Mouse (Mus musculus): ENCODE results near the gene Tnrc6c. TPM values are rescaled to one million over a fixed set of nuclear protein-coding genes. Genes with fewer than 3 reads are reported as not detected.

The Tnrc6c gene
- polyA plus RNA-seq, 1 experiment, result 16.9 TPM

GRCm38 (mm10) chr11:117778851-117779433 is 124.9 kb downstream of the Tnrc6c start:
- Histone ChIP-seq H3K27ac (ENCODE audit: insufficient read depth, low read depth, low read length) (peak overlapping the region; percentile 92), H3K4me1 (ENCODE audit: control insufficient read depth, insufficient read depth, low read length) (peaks cover 30% of the 10 kb centered on the region), H3K4me3 (ENCODE audit: insufficient read depth, low read length) (peak overlapping the region; percentile 75)
- TF ChIP-seq CTCF (IDR thresholded peaks at IDR 0.05; ENCODE audit: low read depth, low read length) (no peak), POLR2A (IDR thresholded peaks at IDR 0.05; ENCODE audit: borderline replicate concordance, low read depth, low read length) (no peak; the same call in 1 of the 2 replicates)

- TF ChIP-seq POLR2A (IDR thresholded peaks at IDR 0.05; ENCODE audit: borderline replicate concordance, low read depth, low read length) (no peak), CTCF (IDR thresholded peaks at IDR 0.05; ENCODE audit: low read depth, low read length) (no peak)
- H3K4me3 ChIP-seq (ENCODE audit: insufficient read depth, low read length), result peak overlapping the region; percentile 75
- peaks cover 30% of the 10 kb centered on the region for H3K4me1 ChIP-seq (ENCODE audit: control insufficient read depth, insufficient read depth, low read length)
- H3K27ac ChIP-seq (ENCODE audit: insufficient read depth, low read depth, low read length), result peak overlapping the region; percentile 92
These were observed 125.5 kb downstream of the Tnrc6c start for GRCm38 (mm10) chr11:117779434-117780198.

- peak overlapping the region; percentile 75 for H3K4me3 ChIP-seq (ENCODE audit: insufficient read depth, low read length)
- peak overlapping the region; percentile 92 for H3K27ac ChIP-seq (ENCODE audit: insufficient read depth, low read depth, low read length)
- peaks cover 30% of the 10 kb centered on the region for H3K4me1 ChIP-seq (ENCODE audit: control insufficient read depth, insufficient read depth, low read length)
- TF ChIP-seq POLR2A (IDR thresholded peaks at IDR 0.05; ENCODE audit: borderline replicate concordance, low read depth, low read length) (no peak), CTCF (IDR thresholded peaks at IDR 0.05; ENCODE audit: low read depth, low read length) (no peak)
These were observed 126.1 kb downstream of the Tnrc6c start for GRCm38 (mm10) chr11:117780199-117780515.

DNA sequence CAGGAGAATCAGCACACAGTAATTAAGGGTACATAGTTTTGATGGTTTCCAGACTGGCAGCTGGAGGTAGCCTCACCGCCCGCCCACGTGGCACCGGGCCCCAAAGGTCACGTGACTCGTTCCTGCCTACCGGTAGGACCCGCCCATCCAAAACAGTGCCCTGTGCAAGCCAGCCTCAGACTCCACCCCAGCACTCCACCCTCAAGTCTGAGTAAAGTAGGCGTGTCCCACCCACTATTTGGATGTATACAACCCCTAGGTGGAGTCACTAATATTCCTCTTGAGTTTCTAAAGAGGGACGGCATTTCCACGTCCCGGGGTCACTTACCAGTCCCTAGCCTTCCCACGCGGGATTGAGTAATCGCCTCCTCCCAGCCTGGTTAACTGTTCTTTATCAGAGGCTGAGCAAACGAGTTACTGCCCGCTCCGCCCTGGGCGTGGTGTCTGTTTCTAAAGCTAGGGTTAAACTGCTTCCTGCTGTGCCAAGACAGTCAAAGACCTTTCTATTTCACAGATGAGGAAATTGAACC is 126.6 kb downstream of the Tnrc6c start:
- peak overlapping the region; percentile 75 for H3K4me3 ChIP-seq (ENCODE audit: insufficient read depth, low read length)
- H3K27ac ChIP-seq (ENCODE audit: insufficient read depth, low read depth, low read length), result peak overlapping the region; percentile 92
- H3K4me1 ChIP-seq (ENCODE audit: control insufficient read depth, insufficient read depth, low read length), result peaks cover 25% of the 10 kb centered on the region
- no peak for TF ChIP-seq POLR2A (IDR thresholded peaks at IDR 0.05; ENCODE audit: borderline replicate concordance, low read depth, low read length)
- no peak for TF ChIP-seq CTCF (IDR thresholded peaks at IDR 0.05; ENCODE audit: low read depth, low read length)

DNA sequence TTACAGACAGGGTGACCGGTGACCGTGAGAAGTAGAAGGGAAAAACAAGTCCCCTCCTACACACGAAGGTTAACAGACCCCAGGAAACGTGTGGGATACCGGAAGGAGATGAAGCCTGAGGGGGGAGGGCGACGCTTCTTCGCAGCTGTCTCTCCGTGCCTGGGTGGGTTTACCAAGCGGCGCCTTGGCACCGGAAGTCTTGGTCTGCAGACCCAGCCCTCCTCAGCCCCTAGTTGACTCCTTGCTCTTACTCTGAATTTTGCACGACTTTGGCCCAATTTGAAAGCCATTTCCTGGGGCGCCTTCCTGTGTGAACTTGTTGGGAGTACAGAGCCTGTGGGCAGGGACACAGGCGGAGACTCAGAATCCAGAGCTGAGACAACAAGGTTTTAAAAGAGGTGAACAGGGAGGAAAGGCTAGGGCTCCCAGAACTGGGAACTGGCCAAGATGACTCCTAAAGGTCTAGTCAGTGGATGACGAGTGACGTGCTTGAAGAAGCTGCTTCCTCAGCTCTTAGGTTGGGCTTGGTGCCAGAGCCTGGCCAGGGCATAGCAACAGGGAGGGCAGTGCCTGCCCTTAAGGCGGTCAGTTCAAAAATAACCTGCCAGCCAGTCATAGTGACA is 127.2 kb downstream of the Tnrc6c start:
- TF ChIP-seq POLR2A (IDR thresholded peaks at IDR 0.05; ENCODE audit: borderline replicate concordance, low read depth, low read length) (no peak), CTCF (IDR thresholded peaks at IDR 0.05; ENCODE audit: low read depth, low read length) (no peak)

DNA sequence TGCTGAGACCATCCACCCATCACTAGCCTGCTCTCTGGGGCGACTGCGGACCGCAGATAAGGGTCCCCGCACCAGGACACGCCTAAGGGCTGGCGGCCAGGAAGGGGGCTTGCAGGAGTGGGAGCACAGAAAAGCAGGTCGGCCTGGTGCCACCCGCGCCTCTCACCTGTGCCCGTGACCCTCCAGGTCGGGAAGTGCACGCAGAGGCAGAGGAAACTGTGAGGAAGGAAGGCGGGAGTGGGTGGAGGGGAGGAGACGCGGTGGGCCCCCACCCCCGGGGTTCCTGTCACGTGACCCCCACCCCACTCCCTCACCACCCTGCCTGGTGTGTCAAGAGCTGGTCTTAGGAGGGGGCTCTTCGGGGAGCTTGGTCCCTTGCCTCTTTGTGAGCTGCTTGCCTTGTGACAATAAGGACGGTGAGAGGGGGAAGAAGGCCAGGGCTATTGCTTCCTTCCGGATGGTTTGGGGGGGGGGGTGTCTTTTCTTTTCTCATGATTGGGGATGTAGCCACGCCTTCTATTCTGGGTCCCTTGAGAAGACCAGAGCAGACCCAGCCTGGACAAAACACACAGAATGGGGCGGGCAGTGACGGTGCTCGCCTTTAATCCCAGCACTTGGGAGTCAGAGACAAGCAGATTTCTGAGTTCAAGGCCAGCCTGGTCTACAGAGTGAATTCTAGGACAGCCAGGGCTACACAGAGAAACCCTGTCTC is 128.1 kb downstream of the Tnrc6c start, which contains the start of the genes Tmc8 and Tmc6:
Tmc8 (plus strand) TSS at position 84 of the 712 bp plus-strand sequence.
Tmc6 (minus strand) TSS at position 206 of the 712 bp plus-strand sequence.
- Histone ChIP-seq H3K27ac (ENCODE audit: insufficient read depth, low read depth, low read length) (peak within 1 kb of the TSS; percentile 89), H3K4me3 (ENCODE audit: insufficient read depth, low read length) (peak within 1 kb of the TSS; percentile 75), H3K4me1 (ENCODE audit: control insufficient read depth, insufficient read depth, low read length) (peaks cover 22% of the 10 kb centered on the region)
- no peak for TF ChIP-seq POLR2A (IDR thresholded peaks at IDR 0.05; ENCODE audit: borderline replicate concordance, low read depth, low read length)
- no peak for TF ChIP-seq CTCF (IDR thresholded peaks at IDR 0.05; ENCODE audit: low read depth, low read length)

More for the DNA sequence above, 127.2 kb downstream of the Tnrc6c start:
- Histone ChIP-seq H3K4me3 (ENCODE audit: insufficient read depth, low read length) (peak overlapping the region; percentile 75), H3K4me1 (ENCODE audit: control insufficient read depth, insufficient read depth, low read length) (peaks cover 24% of the 10 kb centered on the region), H3K27ac (ENCODE audit: insufficient read depth, low read depth, low read length) (peak overlapping the region; percentile 89)

GRCm38 (mm10) chr11:117782705-117783034 is 128.6 kb downstream of the Tnrc6c start:
- no peak overlapping the region for H3K27ac ChIP-seq (ENCODE audit: insufficient read depth, low read depth, low read length)
- H3K4me1 ChIP-seq (ENCODE audit: control insufficient read depth, insufficient read depth, low read length), result peaks cover 20% of the 10 kb centered on the region
- TF ChIP-seq CTCF (IDR thresholded peaks at IDR 0.05; ENCODE audit: low read depth, low read length) (no peak), POLR2A (IDR thresholded peaks at IDR 0.05; ENCODE audit: borderline replicate concordance, low read depth, low read length) (no peak)
- no peak overlapping the region for H3K4me3 ChIP-seq (ENCODE audit: insufficient read depth, low read length)

DNA sequence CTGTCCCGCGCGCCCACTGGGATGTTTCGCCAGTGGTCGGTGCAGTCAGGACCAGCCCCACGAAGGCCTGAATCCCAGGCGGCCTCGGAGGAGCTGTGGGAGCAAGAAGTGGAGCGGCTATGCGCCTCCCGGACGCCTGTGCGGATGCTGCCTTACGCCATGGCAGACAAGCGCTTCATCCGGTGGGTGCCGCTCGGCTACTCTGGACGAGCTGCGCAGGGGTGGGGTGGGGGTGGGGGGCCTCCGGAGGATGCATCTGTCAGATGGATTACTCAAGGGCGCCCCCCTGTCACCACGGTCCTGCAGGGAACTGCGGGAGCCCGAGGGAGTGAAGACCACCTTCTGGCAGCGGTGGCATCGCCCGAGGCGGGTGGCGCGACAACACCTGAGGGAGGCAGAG is 129.0 kb downstream of the Tnrc6c start:
- no peak overlapping the region for H3K4me3 ChIP-seq (ENCODE audit: insufficient read depth, low read length)
- H3K4me1 ChIP-seq (ENCODE audit: control insufficient read depth, insufficient read depth, low read length), result peaks cover 19% of the 10 kb centered on the region
- H3K27ac ChIP-seq (ENCODE audit: insufficient read depth, low read depth, low read length), result no peak overlapping the region
- TF ChIP-seq POLR2A (IDR thresholded peaks at IDR 0.05; ENCODE audit: borderline replicate concordance, low read depth, low read length) (no peak), CTCF (IDR thresholded peaks at IDR 0.05; ENCODE audit: low read depth, low read length) (no peak)

GRCm38 (mm10) chr11:117783683-117784309 is 129.7 kb downstream of the Tnrc6c start:
- H3K27ac ChIP-seq (ENCODE audit: insufficient read depth, low read depth, low read length), result no peak overlapping the region
- H3K4me3 ChIP-seq (ENCODE audit: insufficient read depth, low read length), result no peak overlapping the region
- peaks cover 12% of the 10 kb centered on the region for H3K4me1 ChIP-seq (ENCODE audit: control insufficient read depth, insufficient read depth, low read length)
- TF ChIP-seq POLR2A (IDR thresholded peaks at IDR 0.05; ENCODE audit: borderline replicate concordance, low read depth, low read length), result no peak
- TF ChIP-seq CTCF (IDR thresholded peaks at IDR 0.05; ENCODE audit: low read depth, low read length), result no peak

Data from bone marrow macrophage, adult 2 months (primary cell).